Mouse (Mus musculus) embryonic fibroblast, embryonic 13.5 days (primary cell): Measurements from ENCODE around the gene Kcnh8.

ENCODE experiments used
- CTCF ChIP-seq: IDR thresholded peaks from 2 replicates; pipeline ENCODE4 v1.5.1; 2011; ENCODE audit warnings: mild to moderate bottlenecking, control low read depth, low read length, moderate library complexity, borderline replicate concordance; ENCODE audit not compliant: insufficient read depth
- POLR2A ChIP-seq: IDR thresholded peaks from 2 replicates; pipeline ENCODE4 v1.6.1; 2011; ENCODE audit warnings: low read depth, mild to moderate bottlenecking, control low read depth, low read length, moderate library complexity

DNA sequence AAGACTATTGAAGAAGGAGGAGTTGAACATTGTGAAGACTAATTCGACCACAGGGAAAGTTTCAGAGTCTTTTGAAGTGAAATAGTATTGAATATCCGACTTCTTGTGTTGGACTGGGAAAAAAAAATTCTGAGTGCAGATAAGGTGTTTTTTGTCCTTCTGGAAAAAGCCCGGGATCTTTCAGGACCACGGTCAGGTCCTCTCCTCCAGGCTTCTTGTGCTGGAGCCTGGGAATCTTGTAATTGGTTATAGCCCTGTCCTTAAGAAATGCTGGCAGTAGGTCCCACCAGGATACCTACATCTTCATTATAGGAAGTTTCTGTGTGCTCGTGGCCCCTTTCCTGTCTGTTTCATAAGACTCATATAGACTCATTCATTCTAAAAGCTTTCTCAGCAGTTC lies 902 bp downstream of the Kcnh8 start:
- no peak for TF ChIP-seq CTCF
- TF ChIP-seq POLR2A: no peak
